13 mouse cellular contexts compared by ENCODE assay signal in the genomic region with DNA sequence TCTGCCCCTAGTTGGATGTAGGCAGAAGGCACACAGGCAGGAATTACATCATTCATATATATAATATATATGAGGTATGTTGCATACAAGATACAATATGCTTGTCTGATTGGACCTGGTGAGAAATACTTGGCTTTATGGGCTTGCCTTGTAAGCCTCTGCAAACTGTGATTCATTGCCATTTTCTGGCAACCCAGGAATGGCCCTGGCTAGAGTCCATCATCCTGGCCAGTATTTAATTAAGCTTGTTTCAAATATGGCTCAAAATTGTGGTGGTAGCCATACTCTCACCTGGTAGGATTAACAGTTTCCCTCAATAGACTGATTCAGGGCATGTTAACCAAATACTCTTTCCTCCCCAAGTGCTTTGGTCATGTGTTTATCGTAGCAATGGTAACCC. TPM values are rescaled to one million over a fixed set of nuclear protein-coding genes. Genes with fewer than 3 reads are reported as not detected.
DNase-seq lines count a peak whose midpoint lies in the region; ATAC-seq lines count a peak whose summit lies in the region.
"Had no signal": no experiment of that assay in that cellular context is flagged by ENCODE, and none has a peak within 500 bp of the region (broad histone marks: within the 10 kb centered on the region; RNA-seq: fewer than 3 reads in every experiment).

No protein-coding gene starts in this region.

- ATAC-seq in activated CD4-positive, CD25-positive, alpha-beta regulatory T cell, adult 4 months = no peak
- ATAC-seq: forebrain, embryonic 13.5 days; hindbrain, embryonic 16.5 days; liver, embryonic 12.5 days had no signal

- DNase-seq in adrenal gland, adult (ENCODE audit: inconsistent age in 2 of 2, low spot score in 1 of 2) = peak; percentile 35 to 88
- DNase-seq in adrenal gland, postnatal 4 days (ENCODE audit: low spot score in 2 of 2) = no peak
- DNase-seq in adrenal gland, postnatal 10 days = peak; percentile 70
- DNase-seq in cerebellum, adult 8-10 months = peak; percentile 80
- DNase-seq in fibroblast of lung, adult 2 months (ENCODE audit: low read depth) = peak; percentile 60
- no peak for DNase-seq in retina, postnatal 1 day
- no peak for DNase-seq in urinary bladder, postnatal 10 days (ENCODE audit: low spot score)
- DNase-seq: kidney, adult 18-20 months; thymus, adult 18-20 months had no signal

RNA-seq across cellular contexts. Expression of gene Actr2, which starts 46.6 kb away (rescaled TPM):
- 100 to 1,000 TPM; 119 to 125 TPM for total RNA-seq in adrenal gland, postnatal 4 days (2021)
- total RNA-seq in adrenal gland, postnatal 10 days (2021) = 100 to 1,000 TPM; 102 to 107 TPM
- 100 to 1,000 TPM; 465 to 556 TPM for polyA plus RNA-seq in activated CD4-positive, CD25-positive, alpha-beta regulatory T cell, adult 4 months (2017; shearing (Covaris generic))

Comparison
In these comparisons a context has a peak if more than half of its experiments do, and no peak if none do; other contexts are left out.
1. DNase-seq: peak in adrenal gland, adult (2 of 2), adrenal gland, postnatal 10 days (single experiment), cerebellum, adult 8-10 months (single experiment) and fibroblast of lung, adult 2 months (single experiment); none in adrenal gland, postnatal 4 days (0 of 2), retina, postnatal 1 day (single experiment) and urinary bladder, postnatal 10 days (single experiment).